Mouse (Mus musculus): ENCODE measurements around the gene Vmn1r234.
"Not testable (repeated sequence)": the region's sequence is repeated elsewhere in the genome, so short reads cannot be mapped to it uniquely, and the experiment has no call there.

Vmn1r234 gene

DNA sequence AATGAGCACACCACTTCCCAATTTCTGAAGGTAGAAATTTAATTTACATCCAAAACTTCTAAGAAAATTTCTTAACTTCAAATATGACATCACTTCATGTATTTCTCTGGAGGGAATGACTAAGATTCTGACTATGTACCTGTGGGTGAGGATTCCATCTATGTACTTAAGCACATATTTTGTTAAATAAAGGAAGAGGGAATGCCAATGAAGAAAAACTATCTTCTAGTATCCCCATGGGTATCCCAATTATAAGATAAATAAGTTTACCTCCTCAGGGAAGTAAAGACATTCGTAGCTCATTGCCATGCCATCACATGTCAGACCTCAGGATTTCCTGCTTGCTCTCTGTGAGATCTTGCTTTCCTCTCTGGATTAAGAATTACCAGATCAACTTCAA is at the start of gene Vmn1r234:
Gene Vmn1r234 (plus strand): TSS at position 301 of the 400 bp plus-strand sequence.
- DNase-seq = no peak

DNA sequence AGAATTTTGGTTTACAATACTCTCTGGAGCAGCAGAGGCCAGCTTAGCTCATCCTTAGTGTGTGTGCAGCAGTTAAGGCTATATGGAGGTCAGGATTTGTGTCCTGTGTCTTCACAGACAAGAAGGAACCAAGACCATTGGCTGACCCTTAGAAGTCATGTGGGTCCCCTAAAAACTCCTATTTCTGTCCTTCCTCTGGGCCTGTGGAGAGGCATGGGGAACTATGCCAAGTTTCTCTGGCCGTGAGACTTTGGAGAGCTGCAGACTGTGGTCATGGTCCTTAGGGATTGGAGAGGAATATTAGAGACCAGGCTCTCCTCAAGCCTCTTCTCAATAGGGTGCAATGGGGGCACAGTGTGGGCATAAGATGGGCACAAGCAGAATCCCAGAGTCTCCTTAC is 14.8 kb upstream of the Vmn1r234 start:
- not testable (repeated sequence) for DNase-seq

DNA sequence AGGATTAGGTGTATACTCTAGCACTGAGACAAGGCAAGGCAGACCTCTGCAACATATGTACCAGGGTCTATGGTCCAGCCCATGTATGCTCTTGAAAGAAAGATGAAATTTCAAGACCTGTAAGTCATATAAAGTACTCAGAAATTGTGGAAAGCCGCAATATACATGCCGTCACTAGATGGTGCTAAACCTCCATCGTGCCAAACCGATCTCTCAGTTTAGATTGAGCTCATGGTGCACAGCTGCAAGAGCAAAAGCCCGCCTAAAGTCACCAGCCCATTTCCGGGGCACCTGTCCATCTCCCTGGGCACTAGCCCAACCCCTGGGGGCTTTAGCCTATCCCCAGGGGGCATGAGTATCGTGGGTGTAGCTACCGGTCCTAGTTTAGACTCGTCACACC is 5.8 kb downstream of the Vmn1r234 start:
- no peak for DNase-seq

DNA sequence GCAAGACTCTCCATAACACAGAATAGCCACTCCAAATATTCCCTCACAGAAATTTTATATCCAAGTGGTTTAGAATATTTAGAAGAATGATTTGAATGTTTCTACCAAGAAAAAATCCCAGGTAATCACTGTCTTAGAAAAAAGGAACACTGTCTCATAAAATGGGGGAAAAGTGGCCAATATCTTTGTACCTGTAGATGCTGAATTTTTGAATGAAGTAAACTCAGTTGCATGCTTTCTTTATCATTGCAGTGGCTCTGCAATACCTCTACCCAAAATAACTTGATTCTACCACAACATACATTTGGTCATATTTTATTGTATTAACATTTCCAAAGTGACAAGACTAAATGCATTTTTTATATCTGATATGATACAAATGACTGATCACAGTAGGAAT is 30.2 kb downstream of the Vmn1r234 start, which contains the start of gene Vmn1r235:
Gene Vmn1r235 (plus strand): TSS at position 301 of the 400 bp plus-strand sequence.
- no peak for DNase-seq

DNA sequence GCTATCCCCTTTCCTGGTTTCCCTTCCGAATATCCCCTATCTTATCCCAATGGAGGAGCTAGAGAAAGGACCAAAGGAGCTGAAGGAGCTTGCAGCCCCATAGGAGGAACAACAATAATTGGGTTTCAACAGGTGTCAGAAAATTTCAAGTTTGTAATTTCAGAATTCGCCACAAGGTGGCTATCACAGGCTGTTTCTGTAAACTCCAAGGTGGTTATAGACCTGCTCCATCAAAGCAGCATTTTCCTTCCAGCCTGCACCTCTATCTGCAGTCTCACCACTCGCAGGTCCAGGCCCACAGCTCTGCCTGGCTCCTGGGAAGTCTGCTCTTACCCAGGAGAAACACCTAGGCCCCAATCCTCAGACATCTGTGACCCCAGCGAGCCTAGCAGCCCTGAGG is 46.2 kb downstream of the Vmn1r234 start:
- peak; percentile 12 for DNase-seq

DNA sequence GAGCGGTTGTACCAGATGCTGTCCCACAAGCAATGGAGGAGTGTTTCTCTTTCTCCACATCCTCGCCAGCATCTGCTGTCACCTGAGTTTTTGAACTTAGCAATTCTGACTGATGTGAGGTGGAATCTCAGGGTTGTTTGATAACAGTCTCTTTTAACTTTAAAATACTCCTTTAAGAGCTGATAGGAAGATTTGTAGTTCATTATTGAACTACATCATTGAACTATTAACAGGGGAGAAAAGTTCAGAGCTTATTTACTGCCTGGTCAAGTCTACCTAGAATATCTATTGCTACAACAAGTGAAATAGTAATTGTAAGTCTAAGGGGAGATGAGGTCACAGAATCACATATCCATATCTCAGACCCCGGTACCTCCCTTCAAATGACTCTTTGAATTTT is 56.8 kb downstream of the Vmn1r234 start, which contains the start of gene Vmn1r236:
Gene Vmn1r236 (plus strand): TSS at position 301 of the 400 bp plus-strand sequence.
- DNase-seq = no peak

DNA sequence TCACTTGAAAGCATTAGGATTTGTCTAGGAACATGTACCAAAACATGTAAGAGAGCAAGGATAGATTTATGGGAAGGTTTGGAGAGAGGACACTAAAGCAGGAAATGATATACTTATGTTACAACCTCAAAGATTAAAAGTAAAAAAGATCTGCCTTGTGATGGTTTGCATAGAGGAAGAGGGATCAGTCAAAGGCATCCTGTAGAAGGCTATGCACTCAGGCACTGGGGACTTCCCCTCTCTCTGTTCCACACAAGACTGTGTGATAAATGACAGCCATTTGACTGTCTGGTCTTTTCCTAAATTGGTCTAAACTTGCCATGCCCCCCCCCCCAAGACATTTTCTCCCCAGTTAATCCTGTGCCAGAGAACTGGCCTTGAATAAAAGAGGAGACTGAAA is 58.5 kb downstream of the Vmn1r234 start:
- no peak for DNase-seq

All from cerebellum, adult 11-12 months (tissue).